Mouse (Mus musculus) thymus, postnatal 10 days (tissue): ENCODE results near the gene Olfr1311.
"Not testable (repeated sequence)": the region's sequence is repeated elsewhere in the genome, so short reads cannot be mapped to it uniquely, and the experiment has no call there.

Experiments
- DNase-seq, 2 experiments: peaks; one replicate each; pipeline ENCODE4 v3.0.0; 2021; ENCODE audit warnings: low spot score in 2 of 2

Olfr1311 gene

GRCm38 (mm10) chr2:112024312-112024711 is at the start of gene Olfr1311:
Olfr1311 (minus strand) TSS chr2:112024412.
- DNase-seq = no peak

- no peak for DNase-seq
Measured at GRCm38 (mm10) chr2:112050138-112050537, 25.9 kb upstream of the Olfr1311 start, which contains the start of gene Olfr1312. Olfr1312 (minus strand) TSS chr2:112050238.

GRCm38 (mm10) chr2:112026971-112027370 is 2.8 kb upstream of the Olfr1311 start:
- DNase-seq = not testable (repeated sequence)

- no peak for DNase-seq
Measured at GRCm38 (mm10) chr2:112014900-112015299, 9.3 kb downstream of the Olfr1311 start.

- no peak for DNase-seq
Measured at GRCm38 (mm10) chr2:112012608-112013007, 11.6 kb downstream of the Olfr1311 start, which contains the start of gene Olfr1310. Olfr1310 (minus strand) TSS chr2:112012708.

GRCm38 (mm10) chr2:111990181-111990580 is 34.0 kb downstream of the Olfr1311 start, which contains the start of gene Olfr1309:
Olfr1309 (minus strand) TSS chr2:111990281.
- DNase-seq = no peak
